Comparison of ENCODE assay signal across 8 mouse cellular contexts in genomic region chr1:181210147-181210546, GRCm38 (mm10). TPM values are rescaled to one million over a fixed set of nuclear protein-coding genes. Genes with fewer than 3 reads are reported as not detected.
DNase-seq lines count a peak whose midpoint lies in the region; ATAC-seq and TF ChIP-seq lines count a peak whose summit lies in the region.

No protein-coding gene starts in this region.

- peak overlapping the region; percentile 91 for H3K4me3 ChIP-seq in heart, embryonic 11.5 days (ENCODE audit: low read depth, low read length)
- H3K4me3 ChIP-seq in forebrain, embryonic 11.5 days (ENCODE audit: low read depth, low read length): peak overlapping the region; percentile 100
- H3K4me3 ChIP-seq in liver, embryonic 14.5 days (ENCODE audit: insufficient read depth in 1 of 2, low read depth in 2 of 2, low read length in 2 of 2): peak overlapping the region; percentile 96 to 99

- WGBS in heart, embryonic 11.5 days (ENCODE audit: insufficient replicate concordance): 13% methylated on average over 4 of the region's 4 CpGs
- WGBS in forebrain, embryonic 11.5 days: 21% methylated on average over 4 of the region's 4 CpGs
- WGBS in liver, embryonic 14.5 days (ENCODE audit: insufficient replicate concordance): 14% methylated on average over 4 of the region's 4 CpGs

- H3K27me3 ChIP-seq in heart, embryonic 11.5 days (ENCODE audit: control insufficient read depth, insufficient read depth, low read length): no peaks in the 10 kb centered on the region
- no peaks in the 10 kb centered on the region for H3K27me3 ChIP-seq in forebrain, embryonic 11.5 days (ENCODE audit: control insufficient read depth, insufficient read depth, low read length)
- H3K27me3 ChIP-seq in liver, embryonic 14.5 days (ENCODE audit: control insufficient read depth, insufficient read depth, low read length): no peaks in the 10 kb centered on the region

- no peak for TF ChIP-seq EP300 in liver, embryonic 14.5 days (IDR thresholded peaks at IDR 0.05; ENCODE audit: low read depth)

- peak overlapping the region; percentile 96 for H3K9ac ChIP-seq in heart, embryonic 11.5 days (ENCODE audit: low read depth, low read length)
- peak overlapping the region; percentile 94 for H3K9ac ChIP-seq in forebrain, embryonic 11.5 days (ENCODE audit: low read length)
- peak overlapping the region; percentile 99 for H3K9ac ChIP-seq in liver, embryonic 14.5 days (replicated peaks)

- 0 out of 2 replicates have a peak, but pooled peaks cover 6% of the 10 kb centered on the region for H3K36me3 ChIP-seq in heart, embryonic 11.5 days (ENCODE audit: control insufficient read depth, insufficient read depth, low read length)
- H3K36me3 ChIP-seq in forebrain, embryonic 11.5 days (ENCODE audit: control insufficient read depth, insufficient read depth, low read length): no peaks in the 10 kb centered on the region
- H3K36me3 ChIP-seq in liver, embryonic 14.5 days (replicated peaks; ENCODE audit: control insufficient read depth, insufficient read depth, low read depth): peaks cover 34% of the 10 kb centered on the region

- no peak for DNase-seq in heart, adult 9 months (ENCODE audit: low spot score in 2 of 2)
- DNase-seq in forebrain, embryonic 11.5 days (ENCODE audit: low spot score): no peak
- no peak for DNase-seq in liver, embryonic 14.5 days (ENCODE audit: low read depth in 3 of 3, low spot score in 3 of 3)
- DNase-seq in frontal cortex, postnatal 36 days (ENCODE audit: low spot score in 2 of 2): no peak
- DNase-seq in right cerebral cortex, postnatal 4 days: no peak
- DNase-seq in retina, postnatal 1 day: no peak

- H3K4me1 ChIP-seq in heart, embryonic 11.5 days (ENCODE audit: control insufficient read depth, insufficient read depth, low read length): peaks cover 4% of the 10 kb centered on the region
- peaks cover 5% of the 10 kb centered on the region; the same call in 1 of the 2 replicates for H3K4me1 ChIP-seq in forebrain, embryonic 11.5 days (replicated peaks; ENCODE audit: control insufficient read depth, insufficient read depth, low read length)
- H3K4me1 ChIP-seq in liver, embryonic 14.5 days (replicated peaks; ENCODE audit: control insufficient read depth in 2 of 2, insufficient read depth in 2 of 2, low read length in 1 of 2): peaks cover 20 to 29% of the 10 kb centered on the region in 2 experiments

- ATAC-seq in heart, embryonic 11.5 days (replicated peaks; ENCODE audit: insufficient number of reproducible peaks, low FRiP score, low TSS enrichment): no peak
- peak; percentile 11 for ATAC-seq in CD4-positive, CD25-positive, alpha-beta regulatory T cell, adult 4 months
- no peak for ATAC-seq in forebrain, embryonic 11.5 days (replicated peaks; ENCODE audit: low FRiP score)
- ATAC-seq in liver, embryonic 14.5 days (ENCODE audit: insufficient read depth): no peak

- peak overlapping the region; percentile 96 for H3K27ac ChIP-seq in heart, embryonic 11.5 days (ENCODE audit: low read depth, low read length)
- H3K27ac ChIP-seq in forebrain, embryonic 11.5 days (ENCODE audit: low read depth, low read length): no peak overlapping the region
- H3K27ac ChIP-seq in liver, embryonic 14.5 days: peak overlapping the region; percentile 97

- no peak for TF ChIP-seq CTCF in liver, embryonic 14.5 days (IDR thresholded peaks at IDR 0.05; ENCODE audit: low read depth)

- H3K4me2 ChIP-seq in heart, embryonic 11.5 days: peak overlapping the region; percentile 84
- H3K4me2 ChIP-seq in forebrain, embryonic 11.5 days (ENCODE audit: low read depth, low read length, severe bottlenecking): peak overlapping the region; percentile 97
- peak overlapping the region; percentile 80 for H3K4me2 ChIP-seq in liver, embryonic 14.5 days (ENCODE audit: low read depth)

- H3K9me3 ChIP-seq in heart, embryonic 11.5 days (replicated peaks; ENCODE audit: control insufficient read depth, low read length): no peaks in the 10 kb centered on the region
- H3K9me3 ChIP-seq in forebrain, embryonic 11.5 days (ENCODE audit: control insufficient read depth, low read length): no peaks in the 10 kb centered on the region
- H3K9me3 ChIP-seq in liver, embryonic 14.5 days (ENCODE audit: control insufficient read depth, low read length): no peaks in the 10 kb centered on the region

RNA-seq across cellular contexts. Expression of gene Wdr26, which starts 1.7 kb away (rescaled TPM):
- polyA plus RNA-seq in heart, embryonic 11.5 days (2014; fragmentation: Nextera tagmentation; extraction: Ambion mirVana): 30.9 and 37.5 TPM in 2 replicates
- 10 to 100 TPM; 34.7 to 40.9 TPM for polyA plus RNA-seq in CD4-positive, CD25-positive, alpha-beta regulatory T cell, adult 4 months (2017; shearing (Covaris generic))
- polyA plus RNA-seq in forebrain, embryonic 11.5 days (2014; fragmentation: Nextera tagmentation; extraction: Ambion mirVana): 34.1 and 45.0 TPM in 2 replicates
- polyA plus RNA-seq in liver, embryonic 14.5 days (2012; rRNA removed): 47.8 and 68.9 TPM in 2 replicates
- 57.8 and 64.4 TPM in 2 replicates for polyA plus RNA-seq in liver, embryonic 14.5 days (2014; fragmentation: Nextera tagmentation; extraction: Ambion mirVana)
